Mouse (Mus musculus) erythroid progenitor cell, adult 5-6 weeks (primary cell): ENCODE results near the gene Vti1a. TPM values are rescaled to one million over a fixed set of nuclear protein-coding genes. Genes with fewer than 3 reads are reported as not detected.
A peak's percentile ranks its signal among the peaks of the same experiment; 100 is the strongest.

Experiments
- ATAC-seq: replicated peaks from 2 replicates; pipeline ENCODE4 v1.8.0; 2016; ENCODE audit warnings: moderate number of reproducible peaks, mild to moderate bottlenecking, moderate TSS enrichment, inconsistent platforms; ENCODE audit not compliant: poor library complexity, low FRiP score, severe bottlenecking
- total RNA-seq, 2 experiments: library from RNA; stranded (forward) in 1 of 2; stranded (reverse) in 1 of 2; fragments of 150-400 nt in 1 of 2; fragments of 186-747, 209-891 nt in 1 of 2; gene quantifications; 2 replicates each; pipeline versions ENCODE4 v1.2.3 to v1.2.4; 2015 to 2017; ENCODE audit warnings: low replicate concordance in 2 of 2

The Vti1a gene
- total RNA-seq, 2 experiments from 2014 or later = 40.7 to 80.7 TPM

DNA sequence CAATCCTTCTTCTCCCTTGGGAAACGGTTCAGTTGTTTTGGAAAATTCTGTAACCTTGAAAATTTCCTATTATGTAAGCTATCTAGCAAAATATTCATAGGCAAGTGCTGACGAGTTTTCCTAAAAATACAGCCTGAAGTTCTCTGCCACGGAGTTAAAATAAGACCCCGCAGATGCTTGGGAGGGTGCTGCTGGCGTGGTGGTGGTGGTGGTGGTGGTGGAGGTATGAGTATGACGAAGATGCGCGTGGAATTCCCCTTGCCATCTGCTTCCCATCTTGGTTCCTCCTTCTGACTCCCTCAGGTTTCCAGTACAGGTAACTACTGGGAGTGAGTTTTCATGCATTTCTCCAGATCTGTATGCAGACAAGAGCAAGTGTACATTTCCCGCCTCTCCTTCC, 46.5 kb downstream of the Vti1a start:
- no peak for ATAC-seq

DNA sequence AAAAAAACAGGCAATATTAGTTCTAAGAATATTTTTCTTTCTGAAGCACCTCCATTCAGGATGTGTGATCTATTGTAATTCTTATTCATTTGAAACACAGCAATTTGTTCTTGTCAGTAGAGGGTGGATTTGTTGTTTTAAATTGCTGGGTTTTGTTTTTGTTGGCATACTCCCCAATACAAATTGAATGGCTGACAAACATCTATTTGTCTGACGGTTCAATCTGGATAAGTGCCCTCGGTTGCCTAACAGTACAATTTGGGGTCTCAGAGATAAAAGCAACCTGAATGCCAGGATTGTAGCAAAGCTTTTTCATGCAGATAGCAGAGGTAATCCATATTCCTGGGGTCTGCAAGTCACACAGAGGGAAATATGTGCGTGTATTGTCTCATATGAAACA, 53.6 kb downstream of the Vti1a start:
- ATAC-seq = no peak

DNA sequence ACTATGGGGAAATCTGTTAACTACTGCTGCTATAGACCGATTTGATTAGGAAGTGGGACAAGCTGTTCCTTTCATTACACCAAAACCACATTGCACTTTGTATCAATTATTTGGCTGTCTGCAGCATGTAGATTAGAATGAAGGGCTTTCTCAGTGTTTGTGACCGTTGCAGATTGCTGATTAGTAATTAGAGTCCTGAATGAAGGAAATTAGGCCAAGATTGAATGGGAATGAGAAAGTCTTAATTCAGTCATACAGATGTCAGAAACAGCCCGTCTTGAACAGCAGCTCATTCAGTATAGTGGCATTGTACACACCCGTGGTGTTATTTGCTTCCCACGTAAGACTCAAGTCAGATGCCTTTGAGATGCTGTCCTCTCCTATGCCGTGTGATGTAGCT, 60.2 kb downstream of the Vti1a start:
- ATAC-seq = no peak

DNA sequence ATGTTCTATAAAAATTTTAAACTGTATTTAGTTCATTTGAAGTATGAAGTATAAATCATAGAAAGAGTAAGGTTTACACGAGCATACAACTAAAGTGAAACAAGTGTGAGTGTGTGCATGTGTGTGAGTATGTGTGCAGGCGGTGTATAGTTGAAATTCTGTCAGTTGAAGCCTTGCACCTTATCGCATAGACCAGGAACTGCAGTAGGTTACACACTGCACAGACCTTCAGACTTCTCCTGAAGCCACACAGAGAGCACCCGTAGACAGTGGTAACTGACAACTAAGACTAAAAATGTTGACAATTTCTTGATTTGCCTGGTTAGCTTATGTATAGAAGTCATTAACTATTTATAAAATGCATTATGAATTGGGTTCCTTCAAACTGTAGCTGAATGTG, 61.4 kb downstream of the Vti1a start:
- ATAC-seq = no peak

DNA sequence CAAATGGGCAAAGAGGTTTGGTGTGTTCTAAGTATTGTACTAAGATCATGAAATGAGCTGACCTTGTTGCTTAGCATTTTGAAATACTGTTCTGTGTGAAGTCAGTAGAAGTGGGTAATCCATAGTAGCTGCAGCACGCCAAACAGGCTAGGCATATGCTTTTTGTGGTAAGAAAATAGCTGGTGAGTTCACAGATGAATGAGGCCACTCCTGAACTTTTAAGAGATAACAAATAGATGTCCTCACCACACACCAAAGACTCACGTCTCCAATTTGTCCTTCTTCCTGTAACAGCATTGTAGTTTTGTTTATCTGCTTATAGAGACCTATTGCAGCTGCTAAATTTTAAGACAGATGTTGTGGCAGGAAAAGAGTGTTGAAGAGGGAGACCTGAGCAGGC, 62.8 kb downstream of the Vti1a start:
- ATAC-seq = no peak

DNA sequence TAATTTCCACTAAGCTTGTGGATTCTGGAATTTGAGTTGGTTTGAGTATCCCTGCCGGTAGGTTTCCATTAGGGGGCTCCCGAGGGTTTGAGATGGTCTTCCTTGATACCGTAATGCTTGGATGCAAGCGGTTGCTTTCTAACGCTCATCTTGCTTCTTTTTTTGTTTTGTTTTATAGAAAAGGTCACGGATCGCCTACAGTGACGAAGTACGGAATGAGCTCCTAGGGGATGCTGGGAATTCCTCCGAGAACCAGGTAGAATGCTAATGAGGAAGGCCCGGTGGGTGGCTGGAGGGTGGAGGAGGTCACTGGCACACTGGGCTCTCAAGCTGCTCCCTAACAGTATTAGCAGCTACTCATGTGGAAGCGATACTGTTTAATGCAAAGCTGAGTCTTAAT, 64.7 kb downstream of the Vti1a start:
- ATAC-seq = no peak

DNA sequence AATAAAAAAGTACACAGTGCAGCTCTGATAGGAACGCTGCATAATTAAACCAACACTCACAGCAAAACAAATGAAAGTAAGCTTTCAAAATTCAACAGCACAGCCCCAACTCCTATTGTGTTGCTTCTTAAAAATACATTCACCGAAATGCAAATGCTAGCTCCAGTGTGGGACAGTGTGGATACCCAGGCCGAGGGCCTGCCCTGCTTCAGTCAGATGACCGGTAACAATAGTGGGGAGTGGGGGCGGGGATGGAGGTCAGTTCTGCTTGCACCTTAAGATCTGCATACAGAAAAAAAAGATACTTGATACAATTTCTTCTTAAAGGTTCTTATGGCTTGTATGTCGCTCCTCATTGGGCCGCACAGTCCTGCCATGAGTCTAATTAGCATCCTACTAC, 65.2 kb downstream of the Vti1a start:
- no peak for ATAC-seq

DNA sequence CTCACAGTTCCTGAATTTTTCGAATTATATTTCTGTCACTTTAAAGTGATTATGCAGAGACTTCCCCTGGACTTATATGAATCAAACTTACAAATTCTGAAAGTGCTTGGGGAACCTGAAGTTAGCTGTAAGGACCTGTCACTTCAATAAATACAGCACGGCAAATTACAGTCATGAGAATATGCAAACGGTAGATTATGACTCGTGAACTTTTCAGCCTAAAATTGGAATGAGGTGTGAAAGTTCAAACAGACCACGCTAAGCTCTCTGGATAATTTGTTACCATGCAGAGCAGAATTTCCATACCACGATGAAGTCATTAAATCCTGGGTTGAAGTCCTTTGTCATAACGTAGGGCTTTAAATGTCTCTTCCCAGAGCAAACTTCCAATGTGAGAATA, 66.7 kb downstream of the Vti1a start:
- no peak for ATAC-seq

DNA sequence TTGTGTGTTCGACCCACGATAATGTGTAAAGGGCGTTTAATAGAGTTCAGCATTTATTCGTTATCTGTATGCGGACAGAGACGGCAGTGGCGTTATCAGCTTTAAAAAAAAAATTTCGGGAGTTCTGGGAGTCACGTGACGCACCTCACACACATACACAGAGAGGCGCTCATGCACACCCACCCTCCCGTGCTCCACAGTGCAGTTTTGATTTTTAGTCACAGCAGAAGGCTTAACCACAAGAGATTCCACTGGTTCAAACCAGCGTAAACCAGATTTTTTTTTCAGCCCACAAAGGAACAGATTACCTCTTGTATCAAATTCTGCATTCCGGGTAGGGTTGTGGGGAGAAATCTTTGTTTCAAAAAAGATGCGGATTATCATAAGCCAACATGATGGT, 68.5 kb downstream of the Vti1a start:
- ATAC-seq = no peak

DNA sequence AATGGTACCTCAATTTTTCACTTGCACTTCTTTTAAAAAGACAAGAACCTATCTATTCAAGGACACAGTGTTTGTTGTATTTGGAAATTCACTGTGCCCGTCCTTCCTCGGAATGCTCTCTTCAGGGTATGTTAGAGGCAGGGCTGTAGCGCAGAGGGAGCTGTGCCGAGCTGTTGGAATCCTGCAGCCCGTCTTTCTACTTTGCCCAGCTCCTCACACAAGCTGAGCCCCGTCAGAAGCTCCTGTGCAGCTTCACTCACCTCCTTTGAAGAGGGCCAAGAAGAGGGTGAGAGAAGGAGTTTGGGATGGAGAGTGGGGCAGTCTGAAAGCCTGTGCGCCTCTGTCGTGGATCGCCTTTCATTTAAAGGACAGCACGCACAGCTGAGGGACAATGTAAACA, 72.9 kb downstream of the Vti1a start:
- ATAC-seq = no peak

DNA sequence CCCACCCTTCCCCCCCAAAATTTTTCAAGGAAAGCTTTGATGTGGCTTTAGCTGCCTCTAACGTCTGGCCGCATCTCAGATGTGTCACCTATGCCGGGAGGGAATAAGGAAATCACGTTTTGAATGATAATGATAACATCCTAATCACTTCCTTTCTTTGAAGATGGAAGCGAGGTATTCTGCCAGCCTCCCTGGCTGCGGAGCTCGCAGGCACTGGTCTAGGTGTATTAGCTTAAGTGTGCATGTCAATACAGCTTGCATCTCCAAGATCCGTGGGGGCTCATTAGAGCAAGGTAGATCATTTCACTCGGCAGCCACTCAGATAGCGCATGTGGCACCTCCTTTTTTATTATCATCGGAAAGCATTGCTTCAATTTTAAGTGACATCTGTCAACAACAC, 74.2 kb downstream of the Vti1a start:
- ATAC-seq = no peak

DNA sequence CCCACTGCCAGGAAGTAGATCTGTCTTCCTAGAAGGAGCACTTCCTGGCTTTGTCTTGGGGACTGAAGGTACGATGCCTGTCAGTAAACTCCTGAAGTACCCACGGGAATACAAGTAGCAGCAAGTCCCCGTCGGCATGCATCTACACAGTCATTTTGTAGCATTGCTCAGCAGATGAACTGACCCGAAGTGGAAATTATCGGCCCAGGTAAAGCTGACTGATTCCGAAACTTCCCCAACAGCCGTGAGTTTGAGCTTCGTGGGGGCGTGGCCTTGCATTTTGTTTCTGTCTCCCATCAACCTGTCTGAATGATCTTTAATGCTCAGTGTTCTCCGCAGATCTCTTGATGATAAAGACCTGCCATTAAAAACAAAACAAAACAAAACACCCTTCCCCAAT, 85.5 kb downstream of the Vti1a start:
- ATAC-seq = no peak

DNA sequence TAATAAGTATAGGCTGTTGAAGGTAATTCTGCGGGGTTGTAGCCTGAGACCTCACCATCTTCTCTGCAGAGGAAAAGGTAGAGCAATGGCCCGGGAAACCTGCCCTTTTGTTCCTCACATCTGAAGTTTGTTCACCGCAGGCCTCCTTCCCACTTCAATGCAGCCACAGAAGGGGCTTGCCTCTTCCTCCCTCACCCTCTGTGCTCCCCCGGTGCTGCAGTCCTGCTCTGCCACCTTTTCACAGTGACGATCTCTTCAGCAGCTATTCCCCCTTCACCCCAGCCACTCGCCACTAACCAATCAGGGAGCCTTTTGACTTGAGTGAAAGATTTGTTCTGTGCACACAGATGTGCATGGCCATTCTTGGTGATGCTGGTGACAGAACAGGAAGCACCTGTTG, 92.4 kb downstream of the Vti1a start:
- ATAC-seq = no peak

DNA sequence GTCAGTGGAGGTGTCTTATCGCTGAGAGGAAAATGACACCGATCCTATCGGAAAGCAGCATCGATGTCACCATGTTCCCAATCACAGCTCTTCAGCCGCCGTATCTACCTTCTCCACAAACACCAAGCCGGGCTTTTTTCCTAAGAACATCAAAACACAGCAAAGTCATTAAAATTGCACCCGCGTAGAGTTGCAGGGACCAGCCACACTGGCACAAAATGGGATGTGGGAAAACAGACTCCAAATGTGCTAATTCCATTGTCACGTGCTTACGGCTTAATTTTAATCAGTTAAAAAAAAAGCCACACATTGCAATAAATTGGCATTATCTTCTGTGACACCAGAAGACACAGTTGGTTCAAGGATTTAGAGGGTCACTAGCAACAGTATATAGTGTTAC, 95.3 kb downstream of the Vti1a start:
- ATAC-seq = no peak

DNA sequence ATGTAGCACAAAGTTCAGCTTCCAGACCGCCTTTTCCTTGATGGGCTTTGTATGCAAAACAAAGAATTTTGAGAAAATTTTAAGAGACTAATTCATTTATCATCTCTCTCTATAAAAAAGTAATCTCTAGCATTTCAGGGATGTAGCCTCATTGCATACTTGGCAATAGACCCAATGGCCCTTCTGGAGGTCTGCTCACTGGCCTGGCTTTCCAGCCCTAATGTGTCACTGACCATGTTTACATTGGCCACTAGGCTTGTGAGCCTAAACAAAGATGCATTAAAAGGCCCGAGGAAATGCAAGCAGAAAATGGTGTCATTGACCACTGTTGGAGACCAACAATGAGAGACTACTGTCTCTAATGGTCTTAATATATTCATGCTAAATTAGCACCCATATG, 95.8 kb downstream of the Vti1a start:
- ATAC-seq = no peak

DNA sequence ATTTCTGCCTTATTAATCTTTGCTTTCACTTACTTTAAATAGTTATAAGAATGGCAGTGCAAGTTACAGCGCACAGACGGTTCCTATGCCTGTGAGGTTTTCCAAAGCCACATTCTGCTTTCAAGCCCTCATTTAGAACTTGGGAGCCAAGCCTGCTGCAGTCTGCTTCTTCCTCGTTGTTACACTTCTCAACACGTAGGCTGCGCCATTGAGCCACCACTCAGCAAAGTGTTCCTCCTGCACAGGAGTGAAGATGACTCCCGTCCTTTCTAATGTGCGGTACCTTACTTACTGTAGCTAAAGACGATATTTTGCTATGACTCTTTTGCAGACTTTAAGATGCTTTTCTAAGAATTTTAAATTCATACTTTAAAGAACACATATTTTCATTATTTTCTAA, 98.0 kb downstream of the Vti1a start:
- no peak for ATAC-seq

DNA sequence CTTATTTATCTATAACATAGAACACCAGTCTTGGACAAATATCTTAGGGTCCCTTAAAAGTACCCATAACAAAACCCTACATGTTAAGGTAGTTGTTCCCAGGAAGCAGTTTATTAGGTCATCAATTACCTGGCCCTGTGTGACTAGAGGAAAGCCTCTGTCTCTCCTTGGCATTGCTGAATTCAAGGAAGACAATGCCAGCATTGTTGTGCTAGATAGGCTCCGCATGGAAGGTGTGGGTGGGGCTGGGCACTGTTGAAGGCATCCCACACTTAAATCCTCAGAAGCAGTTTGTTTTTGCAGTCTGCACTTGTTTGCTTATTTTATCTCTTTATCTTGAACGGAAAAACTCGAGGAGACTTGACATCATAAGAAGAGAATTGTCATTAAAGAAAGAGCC, 102.7 kb downstream of the Vti1a start:
- ATAC-seq = no peak

DNA sequence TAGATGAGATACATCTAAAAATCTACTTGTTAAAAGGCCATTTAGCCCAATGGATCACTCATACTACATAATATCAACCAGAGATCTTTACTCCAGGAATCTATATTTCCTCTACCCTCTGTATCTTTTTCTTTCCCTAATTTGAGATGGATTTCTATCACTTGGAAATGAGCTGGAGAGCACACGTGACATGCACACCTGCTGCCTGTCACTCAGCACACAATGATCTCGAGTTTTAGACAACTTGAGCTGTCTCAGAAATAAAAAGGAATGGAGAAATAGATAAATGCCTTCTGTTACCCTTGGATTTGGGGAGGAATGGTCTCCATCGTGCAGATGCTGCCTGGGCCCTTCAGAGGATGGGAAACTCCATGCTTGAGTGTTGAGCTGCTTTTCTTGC, 103.9 kb downstream of the Vti1a start:
- ATAC-seq = no peak

DNA sequence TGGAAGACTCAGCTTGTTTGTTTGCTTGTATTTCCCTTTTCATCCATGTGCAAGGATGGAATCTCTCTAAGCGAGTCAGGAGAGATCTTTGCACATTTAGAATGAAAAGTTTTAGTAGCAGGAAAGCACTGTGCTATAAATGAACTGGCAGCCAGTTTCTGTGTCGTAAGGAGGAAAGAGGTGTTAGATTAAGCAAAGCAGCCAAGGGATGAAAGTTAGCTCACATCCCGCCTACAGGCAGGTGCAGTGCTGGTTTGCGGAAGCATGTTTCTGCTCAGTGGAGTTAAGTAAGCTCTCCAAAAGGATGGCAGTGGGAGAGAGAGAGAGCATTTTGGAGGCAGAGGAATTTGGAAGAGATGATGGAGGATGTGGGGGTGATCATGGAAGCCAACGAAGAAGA, 105.7 kb downstream of the Vti1a start:
- ATAC-seq = no peak

DNA sequence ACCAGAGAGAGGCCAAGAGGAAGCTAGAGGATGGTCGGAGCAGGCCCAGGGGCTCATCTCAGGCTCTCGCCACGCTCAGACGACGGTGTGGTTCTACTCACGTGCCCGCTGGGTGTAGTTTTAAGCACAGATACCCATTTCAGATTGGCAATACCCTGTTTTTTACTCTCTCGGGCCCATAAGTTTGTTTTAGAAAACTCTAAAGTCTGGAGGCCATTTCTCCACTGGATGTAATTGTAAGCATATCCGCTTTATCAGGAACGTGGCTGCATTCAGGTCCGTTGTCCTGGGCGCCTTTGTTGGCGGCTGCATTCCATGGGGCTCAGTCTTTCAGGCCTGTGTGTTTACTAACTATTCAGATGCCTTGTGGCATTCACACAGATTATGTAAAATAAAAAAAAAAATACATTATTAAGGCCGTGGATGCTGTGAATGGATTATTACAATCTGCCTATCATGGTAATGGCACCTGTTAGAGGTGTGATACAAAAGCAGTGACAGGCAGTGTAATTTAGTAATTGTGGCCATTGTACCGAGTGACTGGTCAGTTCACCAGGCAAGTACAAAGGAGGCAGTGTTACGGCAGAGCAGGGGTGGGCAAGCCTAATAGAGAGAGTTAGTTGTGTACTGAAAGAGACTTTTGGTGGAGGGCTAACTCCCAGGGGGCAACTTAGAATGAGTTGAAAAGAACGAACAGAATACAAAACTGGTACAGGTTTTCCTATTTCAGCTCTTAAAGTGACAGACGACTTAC, 106.4 kb downstream of the Vti1a start:
- ATAC-seq = no peak

DNA sequence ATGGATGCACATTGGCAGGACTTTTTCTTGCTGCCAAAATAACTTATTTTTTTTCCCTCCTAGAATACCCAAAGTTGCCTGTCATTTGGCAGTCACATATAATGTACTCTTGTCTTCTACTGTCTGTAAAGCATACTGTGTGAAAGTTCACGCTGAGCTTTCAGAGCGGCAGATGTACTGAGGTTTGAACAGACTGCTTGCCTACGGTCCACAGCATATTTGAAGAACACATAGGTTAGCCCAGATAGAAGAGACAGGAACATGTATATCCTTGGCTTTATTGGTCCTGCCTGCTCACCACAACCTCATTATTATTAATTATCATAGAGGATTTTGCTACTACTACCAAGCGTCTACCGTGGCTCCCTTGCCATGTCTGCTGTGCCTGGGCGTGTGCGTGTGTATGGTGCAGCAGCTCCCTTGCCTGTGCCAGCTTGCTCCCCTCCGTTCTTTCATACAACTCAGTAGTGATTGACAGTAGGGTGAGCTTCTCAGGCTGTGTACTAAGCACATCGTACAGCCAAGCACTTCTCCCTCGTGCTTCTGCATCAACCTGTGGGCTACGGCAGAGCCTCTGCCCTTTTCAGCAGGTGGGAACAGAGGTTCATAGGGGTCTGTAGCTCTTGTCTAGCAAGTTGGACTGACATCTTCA, 107.1 kb downstream of the Vti1a start:
- no peak; the same call in 1 of the 2 replicates for ATAC-seq

DNA sequence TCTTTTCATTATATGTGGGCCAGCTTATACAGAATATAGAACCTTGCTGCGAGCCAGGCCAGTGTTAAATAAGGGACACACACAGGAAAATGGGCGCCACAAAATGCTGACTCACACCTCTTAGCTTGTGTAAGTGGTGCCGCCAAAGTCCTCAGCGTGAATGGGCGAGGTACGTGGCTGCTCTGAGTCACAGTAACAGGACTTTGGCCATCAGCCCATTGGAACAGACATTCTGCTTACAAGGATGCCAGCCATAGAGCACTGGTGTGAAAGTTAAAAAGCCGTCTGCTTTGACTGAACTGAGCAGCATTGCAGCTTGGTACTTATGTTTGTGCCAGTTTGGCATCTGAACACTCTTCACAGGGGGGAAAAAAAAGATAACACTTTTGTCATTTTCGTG, 107.9 kb downstream of the Vti1a start:
- ATAC-seq = peak; percentile 67
